Mouse (Mus musculus): ENCODE measurements around the gene Ccdc146.

Gene Ccdc146

GRCm38 (mm10) chr5:21424614-21425602, at the start of gene Ccdc146, which contains the start of gene Fam185a:
TSS of gene Ccdc146 (minus strand) at chr5:21424677.
TSS of gene Fam185a (plus strand) at chr5:21424958.
- peak; percentile 86 to 91 for DNase-seq

- no peak for DNase-seq
These were observed 43.6 kb upstream of the Ccdc146 start for GRCm38 (mm10) chr5:21468100-21468499.

- DNase-seq = no peak
These were observed 42.9 kb upstream of the Ccdc146 start for GRCm38 (mm10) chr5:21467387-21467786.

GRCm38 (mm10) chr5:21440833-21441530, 16.5 kb upstream of the Ccdc146 start:
- DNase-seq = peak; percentile 37 to 40

GRCm38 (mm10) chr5:21439446-21440110, 15.1 kb upstream of the Ccdc146 start:
- DNase-seq = no peak

- no peak for DNase-seq
These were observed 14.0 kb upstream of the Ccdc146 start for GRCm38 (mm10) chr5:21438428-21438827.

- DNase-seq = no peak
These were observed 12.0 kb upstream of the Ccdc146 start for GRCm38 (mm10) chr5:21436471-21436975.

GRCm38 (mm10) chr5:21434148-21434929, 9.9 kb upstream of the Ccdc146 start:
- DNase-seq = peak in 1 of 2 experiments; percentile 24

GRCm38 (mm10) chr5:21426666-21427065, 2.2 kb upstream of the Ccdc146 start:
- DNase-seq = no peak

GRCm38 (mm10) chr5:21420609-21421008, 3.9 kb downstream of the Ccdc146 start:
- peak in 1 of 2 experiments; percentile 37 for DNase-seq

- no peak for DNase-seq
These were observed 5.9 kb downstream of the Ccdc146 start for GRCm38 (mm10) chr5:21418613-21419012.

- peak in 1 of 2 experiments; percentile 25 for DNase-seq
These were observed 10.2 kb downstream of the Ccdc146 start for GRCm38 (mm10) chr5:21414116-21414820.

- no peak for DNase-seq
These were observed 11.2 kb downstream of the Ccdc146 start for GRCm38 (mm10) chr5:21413322-21413721.

GRCm38 (mm10) chr5:21412056-21412455, 12.4 kb downstream of the Ccdc146 start:
- DNase-seq = peak; percentile 39 to 44

GRCm38 (mm10) chr5:21411261-21411666, 13.2 kb downstream of the Ccdc146 start:
- DNase-seq = peak; percentile 75 to 78

GRCm38 (mm10) chr5:21395205-21395840, 29.2 kb downstream of the Ccdc146 start:
- no peak for DNase-seq

- no peak for DNase-seq
These were observed 29.9 kb downstream of the Ccdc146 start for GRCm38 (mm10) chr5:21394562-21394961.

- DNase-seq = no peak
These were observed 32.7 kb downstream of the Ccdc146 start for GRCm38 (mm10) chr5:21391616-21392384.

- no peak for DNase-seq
These were observed 35.6 kb downstream of the Ccdc146 start for GRCm38 (mm10) chr5:21388855-21389254.

- DNase-seq = no peak
These were observed 37.1 kb downstream of the Ccdc146 start for GRCm38 (mm10) chr5:21387340-21387739.
